Mouse (Mus musculus) lung, adult 2 months (tissue): ENCODE measurements around the gene Cd34.

ENCODE experiments used
- CTCF ChIP-seq: fragments of 200-500 bp; IDR thresholded peaks from 2 replicates; pipeline ENCODE4 v1.5.1; 2011; ENCODE audit warnings: mild to moderate bottlenecking, low read length, control low read depth; ENCODE audit not compliant: insufficient read depth
- POLR2A ChIP-seq: fragments of 200-500 bp; IDR thresholded peaks from 2 replicates; pipeline ENCODE4 v1.6.1; 2011; ENCODE audit warnings: low read depth, mild to moderate bottlenecking, control low read depth, low read length, borderline replicate concordance; ENCODE audit errors: extremely low read depth

DNA sequence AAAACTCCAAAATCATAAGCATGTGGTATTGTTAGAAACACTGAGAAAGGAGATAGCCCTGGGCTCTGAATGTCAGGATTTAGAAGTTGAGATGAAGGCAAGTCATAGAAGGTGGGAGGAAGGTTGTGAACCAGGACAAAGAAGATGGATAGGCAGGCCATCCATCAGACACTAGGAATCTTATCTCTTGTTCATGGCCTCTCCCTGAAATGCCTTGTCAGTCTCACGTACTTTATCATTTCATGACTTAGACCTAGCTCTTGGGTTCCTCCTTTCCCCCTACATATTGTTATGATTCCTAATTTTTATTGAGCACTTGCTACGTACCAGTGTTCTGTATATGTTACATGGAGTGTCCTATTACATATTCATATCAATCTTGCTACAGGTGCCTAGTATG is 53.0 kb downstream of the Cd34 start:
- TF ChIP-seq POLR2A (no peak), CTCF (no peak)
